Mouse (Mus musculus): ENCODE measurements around the gene H2-D1.

- TF ChIP-seq USF1 (IDR thresholded peaks at IDR 0.05; ENCODE audit: low read depth) = no peak
- TF ChIP-seq MAX (IDR thresholded peaks at IDR 0.05; ENCODE audit: low read depth) = no peak
Observed at GRCm38 (mm10) chr17:35269653-35270347, 7.3 kb downstream of the H2-D1 start.

Data from myocyte (in vitro differentiated cells).